Mouse (Mus musculus) lung, postnatal 0 days (tissue): ENCODE results near the gene Eno2.
A peak's percentile ranks its signal among the peaks of the same experiment; 100 is the strongest.

ENCODE experiments used
- CTCF ChIP-seq: IDR thresholded peaks from 2 replicates; pipeline ENCODE4 v1.5.1; 2016; ENCODE audit warnings: antibody characterized with exemption, mild to moderate bottlenecking
- EP300 ChIP-seq: IDR thresholded peaks from 2 replicates; pipeline ENCODE4 v1.6.1; 2016; ENCODE audit warnings: antibody characterized with exemption, mild to moderate bottlenecking, control low read depth

GRCm38 (mm10) chr6:124719354-124719978 is 50.0 kb downstream of the Eno2 start:
- peak; percentile 18; the same call in 1 of the 2 replicates for TF ChIP-seq CTCF
- TF ChIP-seq EP300 = no peak
